Mouse (Mus musculus) hindbrain, embryonic 12.5 days (tissue): Measurements from ENCODE around the gene 1110008L16Rik. TPM values are rescaled to one million over a fixed set of nuclear protein-coding genes. Genes with fewer than 3 reads are reported as not detected.
A peak's percentile ranks its signal among the peaks of the same experiment; 100 is the strongest.

Experiments
- ATAC-seq: fragments of 200-750 bp; cut with Nextera tagmentation; 2 replicates; pipeline ENCODE4 v1.8.0; 2017; ENCODE audit warnings: moderate TSS enrichment; ENCODE audit not compliant: low FRiP score
- H3K27ac ChIP-seq: fragments of 300-500 bp; sonication (generic); 2 replicates; pipeline ENCODE4 v1.5.1; 2016; ENCODE audit warnings: mild to moderate bottlenecking
- H3K27me3 ChIP-seq: fragments of 300-500 bp; sonication (generic); 2 replicates; pipeline ENCODE4 v1.6.1; 2016; ENCODE audit warnings: mild to moderate bottlenecking
- H3K36me3 ChIP-seq: fragments of 300-500 bp; sonication (generic); 2 replicates; pipeline ENCODE4 v1.6.1; 2016; ENCODE audit warnings: mild to moderate bottlenecking
- H3K4me1 ChIP-seq: fragments of 300-500 bp; sonication (generic); 2 replicates; pipeline ENCODE4 v1.6.1; 2016
- H3K4me2 ChIP-seq: fragments of 300-500 bp; sonication (generic); replicated peaks from 2 replicates; pipeline ENCODE4 v1.6.1; 2016; ENCODE audit warnings: mild to moderate bottlenecking
- H3K4me3 ChIP-seq: fragments of 300-500 bp; sonication (generic); 2 replicates; pipeline ENCODE4 v1.5.1; 2016; ENCODE audit warnings: mild to moderate bottlenecking
- H3K9ac ChIP-seq: fragments of 300-500 bp; sonication (generic); 2 replicates; pipeline ENCODE4 v1.6.1; 2016; ENCODE audit warnings: mild to moderate bottlenecking, moderate library complexity
- H3K9me3 ChIP-seq: fragments of 300-500 bp; sonication (generic); replicated peaks from 2 replicates; pipeline ENCODE4 v1.6.1; 2016; ENCODE audit warnings: mild to moderate bottlenecking
- WGBS: fragments of 180-500 bp; shearing (Covaris S2); methylation state at CpG from one replicate; pipeline ENCODE4 v1.1.7; 2016; 5-methylcytosine and 5-hydroxymethylcytosine counted together
- polyA plus RNA-seq: library from polyadenylated mRNA; unstranded; fragments of >200 nt; fragmentation: Nextera tagmentation; extraction: Ambion mirVana; gene quantifications from 2 replicates; pipeline ENCODE4 v1.2.1, GENCODE M21; 2016

1110008L16Rik gene
- polyA plus RNA-seq, 1 experiment from 2014 or later = 12.0 TPM

DNA sequence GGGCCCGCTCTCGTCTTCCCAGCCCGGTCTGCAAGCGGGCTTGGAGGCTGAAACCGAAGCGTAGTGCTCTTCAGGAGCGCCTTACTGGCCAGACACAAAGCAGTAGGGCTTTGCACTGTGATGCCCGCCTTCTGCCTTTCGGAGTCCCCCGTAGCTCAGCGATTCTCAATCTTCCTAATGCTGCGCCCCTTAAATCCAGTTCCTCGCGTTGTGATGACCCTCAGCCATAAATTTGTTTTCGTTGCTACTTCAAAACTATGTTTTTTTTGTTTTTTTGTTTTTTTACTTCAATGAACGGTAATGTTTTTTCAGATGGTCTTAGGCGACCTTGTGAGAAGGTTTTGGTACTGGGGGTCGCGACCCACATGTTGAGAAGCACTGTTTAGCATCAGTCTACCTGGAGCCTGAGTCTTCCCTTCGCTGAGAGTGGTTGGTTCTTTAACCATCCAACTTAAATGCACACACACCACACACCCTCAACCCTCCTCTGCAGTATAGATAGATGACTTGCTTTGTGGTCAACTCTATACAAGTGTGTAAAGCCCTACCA, 99.8 kb downstream of the 1110008L16Rik start:
- WGBS = 2% methylated on average over 20 of the region's 20 CpGs
- Histone ChIP-seq H3K27ac (peak overlapping the region; percentile 82), H3K4me2 (peak overlapping the region; percentile 96), H3K4me1 (peaks cover 14% of the 10 kb centered on the region), H3K9me3 (no peaks in the 10 kb centered on the region), H3K4me3 (peak overlapping the region; percentile 94), H3K27me3 (no peaks in the 10 kb centered on the region), H3K9ac (peak overlapping the region; percentile 96), H3K36me3 (peaks cover 7% of the 10 kb centered on the region; the same call in 1 of the 2 replicates)
- peak; percentile 36; the same call in 1 of the 2 replicates for ATAC-seq

DNA sequence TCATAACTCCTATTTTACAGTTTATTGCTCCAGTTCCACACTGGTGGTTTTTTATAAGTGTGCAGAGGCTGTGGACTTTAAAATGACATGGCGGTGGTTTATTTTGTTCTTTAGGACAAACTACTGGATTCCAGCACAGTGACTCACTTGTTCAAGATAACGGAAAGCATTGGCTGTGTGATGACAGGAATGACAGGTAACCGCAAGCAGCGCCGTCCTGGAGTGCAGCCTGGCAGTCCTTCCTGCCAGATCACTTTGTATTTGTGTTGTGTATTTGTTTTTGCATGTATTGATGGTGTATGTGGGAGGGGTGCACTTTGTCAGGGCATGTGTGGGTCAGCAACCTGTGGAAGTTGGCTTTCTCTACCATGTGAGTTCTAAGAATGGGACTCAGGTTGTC, 108.5 kb downstream of the 1110008L16Rik start:
- 94% methylated on average over 5 of the region's 5 CpGs for WGBS
- H3K4me2 ChIP-seq = no peak overlapping the region
- H3K9ac ChIP-seq = no peak overlapping the region
- no peak overlapping the region for H3K4me3 ChIP-seq
- H3K9me3 ChIP-seq = no peaks in the 10 kb centered on the region
- peaks cover 44% of the 10 kb centered on the region for H3K36me3 ChIP-seq
- H3K27ac ChIP-seq = no peak overlapping the region
- no peak for ATAC-seq
- no peaks in the 10 kb centered on the region for H3K27me3 ChIP-seq
- no peaks in the 10 kb centered on the region for H3K4me1 ChIP-seq

DNA sequence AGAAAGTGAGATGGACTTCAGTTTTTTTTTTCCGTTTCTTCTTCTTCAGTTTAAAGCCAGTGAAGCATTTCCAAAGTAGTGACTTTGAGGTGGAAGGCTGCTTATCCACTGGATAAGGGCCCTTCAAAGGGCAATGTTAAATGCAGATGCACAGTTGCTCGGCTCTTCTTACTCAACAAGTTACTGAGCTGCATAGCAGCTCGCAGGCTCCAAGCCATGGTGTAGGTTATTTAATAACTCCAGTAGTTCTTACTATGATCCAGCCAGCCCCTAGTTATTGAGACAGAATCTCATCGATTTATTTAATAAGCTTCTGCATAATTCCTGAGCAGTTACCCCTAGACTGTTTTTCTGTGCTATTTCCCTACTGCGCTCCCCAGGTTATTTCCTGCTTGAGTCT, 115.9 kb downstream of the 1110008L16Rik start:
- H3K27ac ChIP-seq = no peak overlapping the region
- peaks cover 82% of the 10 kb centered on the region for H3K36me3 ChIP-seq
- WGBS = 98% methylated on average over 5 of the region's 5 CpGs

DNA sequence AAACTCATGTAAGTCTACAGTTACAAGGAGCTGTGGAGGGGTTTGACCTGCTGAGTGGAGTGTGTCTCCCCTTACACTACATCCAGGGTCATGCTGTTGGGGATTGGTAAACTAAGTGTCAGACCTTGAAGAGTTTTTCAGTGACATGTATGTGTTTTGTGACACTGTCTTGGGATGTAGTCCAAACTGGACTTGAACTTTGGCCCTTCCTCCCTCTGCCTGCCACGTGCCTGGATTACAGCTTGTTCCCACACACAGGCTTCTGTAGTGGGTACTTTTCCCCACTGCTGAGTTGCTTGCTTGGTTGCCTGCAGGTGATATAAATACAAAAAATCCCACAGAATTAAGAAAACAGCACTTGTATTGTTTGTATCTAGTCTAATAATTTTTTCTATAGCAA, 116.4 kb downstream of the 1110008L16Rik start:
- Histone ChIP-seq H3K9me3 (no peaks in the 10 kb centered on the region), H3K4me1 (no peaks in the 10 kb centered on the region), H3K27ac (no peak overlapping the region), H3K4me2 (no peak overlapping the region), H3K27me3 (no peaks in the 10 kb centered on the region), H3K4me3 (no peak overlapping the region), H3K9ac (no peak overlapping the region), H3K36me3 (peaks cover 84% of the 10 kb centered on the region)
- WGBS = 100% methylated on average over 1 of the region's 1 CpGs
- no peak for ATAC-seq

More for the DNA sequence above, 115.9 kb downstream of the 1110008L16Rik start:
- H3K9me3 ChIP-seq = no peaks in the 10 kb centered on the region
- H3K4me3 ChIP-seq = no peak overlapping the region
- no peaks in the 10 kb centered on the region for H3K27me3 ChIP-seq
- no peaks in the 10 kb centered on the region for H3K4me1 ChIP-seq
- H3K4me2 ChIP-seq = no peak overlapping the region
- H3K9ac ChIP-seq = no peak overlapping the region
- no peak for ATAC-seq

DNA sequence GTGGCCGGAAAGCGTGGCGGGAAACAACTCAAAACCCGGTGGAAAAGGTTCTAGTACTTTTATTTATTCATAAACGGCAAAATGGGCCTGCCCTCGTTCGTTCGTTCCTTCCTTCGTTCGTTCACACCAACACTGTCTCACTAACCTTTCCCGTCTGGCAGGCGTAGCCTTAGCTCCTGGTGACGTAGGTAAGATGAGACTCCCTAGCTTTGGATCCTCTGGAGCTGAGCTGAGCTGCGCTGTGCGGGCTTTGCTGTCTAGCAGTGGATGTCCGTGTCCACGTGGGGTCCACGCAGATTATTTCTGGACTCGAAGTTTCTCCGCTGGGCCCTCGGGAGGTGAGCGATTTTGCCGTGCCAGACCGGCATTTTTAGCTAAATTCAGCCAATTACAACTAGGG, 120.8 kb downstream of the 1110008L16Rik start:
- Histone ChIP-seq H3K27ac (no peak overlapping the region), H3K36me3 (peaks cover 50% of the 10 kb centered on the region), H3K4me3 (no peak overlapping the region), H3K9me3 (no peaks in the 10 kb centered on the region), H3K4me2 (no peak overlapping the region), H3K4me1 (no peaks in the 10 kb centered on the region), H3K27me3 (no peaks in the 10 kb centered on the region), H3K9ac (no peak overlapping the region)
- WGBS = 96% methylated on average over 24 of the region's 24 CpGs
- ATAC-seq = no peak

DNA sequence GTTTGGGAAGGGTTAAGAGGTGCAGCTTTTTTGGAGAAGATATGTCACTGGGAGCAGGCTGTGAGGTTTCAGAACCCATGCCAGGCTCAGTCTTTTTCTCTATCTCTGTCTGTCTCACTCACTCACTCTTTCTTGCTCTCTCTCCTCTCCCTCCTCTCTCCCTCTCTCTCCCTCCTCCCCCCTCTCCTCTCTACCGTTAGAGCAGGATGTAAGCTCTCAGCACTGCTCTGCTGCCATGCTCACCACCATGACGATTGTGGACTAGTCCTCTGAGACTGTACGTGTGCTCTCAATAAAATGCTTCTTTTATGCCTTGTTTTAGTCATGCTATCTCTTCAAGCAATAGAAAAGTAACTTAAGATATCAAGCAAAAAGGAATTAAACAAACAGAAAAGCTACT, 122.7 kb downstream of the 1110008L16Rik start:
- no peak for ATAC-seq
- no peak overlapping the region for H3K27ac ChIP-seq
- H3K27me3 ChIP-seq = no peaks in the 10 kb centered on the region
- no peak overlapping the region for H3K4me2 ChIP-seq
- no peak overlapping the region for H3K4me3 ChIP-seq
- no peak overlapping the region for H3K9ac ChIP-seq
- peaks cover 32% of the 10 kb centered on the region for H3K36me3 ChIP-seq
- 44% methylated on average over 3 of the region's 3 CpGs for WGBS
- no peaks in the 10 kb centered on the region for H3K9me3 ChIP-seq
- H3K4me1 ChIP-seq = no peaks in the 10 kb centered on the region

DNA sequence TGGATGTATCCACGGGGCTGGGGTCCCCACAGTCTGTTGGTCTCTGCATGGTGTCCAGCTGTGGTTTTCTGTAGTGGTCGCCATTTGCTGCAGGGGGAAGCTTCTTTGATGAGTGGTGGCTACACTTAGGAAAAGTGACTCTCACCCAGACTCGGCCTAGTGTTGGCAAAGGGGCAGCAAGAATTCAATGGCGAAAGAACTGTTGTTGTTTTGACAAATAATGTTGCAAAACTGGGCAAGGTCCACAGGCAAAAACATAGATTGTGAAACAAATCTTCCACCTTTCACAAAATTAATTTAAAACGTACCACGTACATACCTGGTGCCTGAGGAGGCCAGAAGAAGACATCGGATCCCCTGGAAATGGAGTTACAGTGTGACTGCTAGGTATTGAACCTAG, 126.9 kb downstream of the 1110008L16Rik start:
- Histone ChIP-seq H3K36me3 (no peaks in the 10 kb centered on the region), H3K27ac (no peak overlapping the region), H3K9me3 (no peaks in the 10 kb centered on the region), H3K27me3 (no peaks in the 10 kb centered on the region), H3K4me3 (no peak overlapping the region), H3K4me1 (no peaks in the 10 kb centered on the region), H3K4me2 (no peak overlapping the region), H3K9ac (no peak overlapping the region)
- 91% methylated on average over 7 of the region's 7 CpGs for WGBS
- no peak for ATAC-seq

DNA sequence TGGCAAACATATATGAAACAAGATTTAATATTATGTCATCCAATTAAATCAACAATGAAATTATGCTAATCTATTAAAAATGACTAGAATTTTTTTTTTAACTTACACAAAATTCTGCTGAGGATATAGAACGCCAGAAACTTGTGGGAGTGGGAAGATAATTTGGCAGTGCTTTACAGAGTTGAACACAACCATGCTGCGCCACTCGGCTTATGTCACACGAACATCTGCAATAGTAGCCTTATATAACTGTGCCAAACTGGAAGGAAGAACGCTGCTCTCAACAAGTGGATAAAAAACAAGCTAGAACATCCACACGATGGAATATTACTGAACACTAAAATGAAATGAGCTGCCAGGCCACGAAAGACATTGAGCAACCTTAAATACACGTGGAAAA, 129.8 kb downstream of the 1110008L16Rik start:
- no peak overlapping the region for H3K27ac ChIP-seq
- no peak for ATAC-seq
- H3K27me3 ChIP-seq = no peaks in the 10 kb centered on the region
- 90% methylated on average over 8 of the region's 8 CpGs for WGBS
- H3K9me3 ChIP-seq = no peaks in the 10 kb centered on the region
- no peak overlapping the region for H3K4me3 ChIP-seq
- no peak overlapping the region for H3K9ac ChIP-seq
- no peak overlapping the region for H3K4me2 ChIP-seq
- H3K4me1 ChIP-seq = 0 out of 2 replicates have a peak, but pooled peaks cover 2% of the 10 kb centered on the region
- H3K36me3 ChIP-seq = no peaks in the 10 kb centered on the region

DNA sequence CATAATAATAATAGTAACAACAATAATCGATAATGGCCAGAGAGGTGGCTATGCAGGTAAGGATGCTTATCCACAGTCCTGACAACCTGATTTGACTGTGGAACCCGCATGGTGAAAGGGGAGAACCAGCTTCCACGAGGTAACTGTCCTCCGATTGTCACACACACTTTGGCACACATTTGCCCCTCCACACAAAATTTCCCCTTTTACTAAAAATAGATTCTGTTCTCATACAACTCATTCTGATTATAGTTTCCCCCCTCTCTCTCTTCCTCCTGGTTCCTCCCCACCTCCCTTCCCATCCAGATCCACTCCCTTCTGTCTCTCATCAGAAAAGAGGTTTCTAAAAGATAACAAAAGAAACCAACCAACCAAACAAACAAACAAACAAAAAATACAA, 130.6 kb downstream of the 1110008L16Rik start:
- H3K36me3 ChIP-seq = no peaks in the 10 kb centered on the region
- no peak for ATAC-seq
- 88% methylated on average over 4 of the region's 4 CpGs for WGBS
- no peak overlapping the region for H3K9ac ChIP-seq
- no peaks in the 10 kb centered on the region for H3K9me3 ChIP-seq
- no peak overlapping the region for H3K27ac ChIP-seq
- no peak overlapping the region for H3K4me3 ChIP-seq
- H3K4me2 ChIP-seq = no peak overlapping the region
- no peaks in the 10 kb centered on the region for H3K27me3 ChIP-seq
- H3K4me1 ChIP-seq = 0 out of 2 replicates have a peak, but pooled peaks cover 2% of the 10 kb centered on the region

Other genes with a start within 250 kb of the 1110008L16Rik start
- gene 2700097O09Rik, start 219.5 kb upstream of the 1110008L16Rik start, polyA plus RNA-seq = 28.5 and 33.2 TPM in 2 replicates
- gene Srp54a, start 219.3 kb upstream of the 1110008L16Rik start, polyA plus RNA-seq = 153 and 171 TPM in 2 replicates
- gene Fam177a, start 175.1 kb upstream of the 1110008L16Rik start, polyA plus RNA-seq = 21.6 and 25.1 TPM in 2 replicates
- 59.5 and 65.2 TPM in 2 replicates for gene Srp54b, start 144.5 kb upstream of the 1110008L16Rik start, polyA plus RNA-seq
- 0.09 and 3.7 TPM in 2 replicates for gene 1700047I17Rik2, start 100.0 kb upstream of the 1110008L16Rik start, polyA plus RNA-seq
- 71.0 and 84.8 TPM in 2 replicates for gene Srp54c, start 69.4 kb upstream of the 1110008L16Rik start, polyA plus RNA-seq
- gene Ppp2r3c, start 3.4 kb downstream of the 1110008L16Rik start, polyA plus RNA-seq = 26.2 and 29.5 TPM in 2 replicates
- 382 and 419 TPM in 2 replicates for gene Psma6, start 84.6 kb downstream of the 1110008L16Rik start, polyA plus RNA-seq
- 42.8 and 49.1 TPM in 2 replicates for gene Nfkbia, start 193.1 kb downstream of the 1110008L16Rik start, polyA plus RNA-seq